Mouse (Mus musculus): ENCODE results near the gene Fam184b. TPM values are rescaled to one million over a fixed set of nuclear protein-coding genes. Genes with fewer than 3 reads are reported as not detected.
"Not testable (repeated sequence)": the region's sequence is repeated elsewhere in the genome, so short reads cannot be mapped to it uniquely, and the experiment has no call there.

Gene Fam184b
- 10 to 100 TPM; 13.7 TPM for total RNA-seq (2021)

GRCm38 (mm10) chr5:45638806-45639714 is at the start of gene Fam184b:
TSS of gene Fam184b (minus strand) at chr5:45639614.
- intact Hi-C loops (cut with DNase I) = no loop called here
- peak; percentile 65 for DNase-seq

- DNase-seq = no peak
- intact Hi-C loops (cut with DNase I) = no loop called here
These were observed 49.7 kb upstream of the Fam184b start for GRCm38 (mm10) chr5:45689152-45689551.

- intact Hi-C loops (cut with DNase I) = no loop called here
- DNase-seq = no peak
These were observed 46.8 kb upstream of the Fam184b start for GRCm38 (mm10) chr5:45686223-45686622.

- intact Hi-C loops (cut with DNase I) = no loop called here
- no peak for DNase-seq
These were observed 45.8 kb upstream of the Fam184b start for GRCm38 (mm10) chr5:45685243-45685642.

- DNase-seq = no peak
- intact Hi-C loops (cut with DNase I) = no loop called here
These were observed 44.0 kb upstream of the Fam184b start for GRCm38 (mm10) chr5:45683388-45683787.

- no peak for DNase-seq
- intact Hi-C loops (cut with DNase I) = no loop called here
These were observed 40.5 kb upstream of the Fam184b start for GRCm38 (mm10) chr5:45679955-45680354.

GRCm38 (mm10) chr5:45677639-45678038 is 38.2 kb upstream of the Fam184b start:
- intact Hi-C loops (cut with DNase I) = no loop called here
- no peak for DNase-seq

- intact Hi-C loops (cut with DNase I) = no loop called here
- no peak for DNase-seq
These were observed 35.6 kb upstream of the Fam184b start for GRCm38 (mm10) chr5:45675032-45675431.

GRCm38 (mm10) chr5:45670894-45671494 is 31.6 kb upstream of the Fam184b start:
- DNase-seq = no peak
- intact Hi-C loops (cut with DNase I) = loop anchor here (5.0 kb wide), 1 partner anchor 676 kb away; no protein-coding TSS in a partner anchor

- DNase-seq = no peak
- intact Hi-C loops (cut with DNase I) = loop anchor here (5.0 kb wide), 1 partner anchor 677 kb away; no protein-coding TSS in a partner anchor
These were observed 30.9 kb upstream of the Fam184b start for GRCm38 (mm10) chr5:45670280-45670670.

GRCm38 (mm10) chr5:45669598-45670279 is 30.3 kb upstream of the Fam184b start, which contains the start of gene Ncapg:
TSS of gene Ncapg (plus strand) at chr5:45669919.
- DNase-seq = peak; percentile 100
- intact Hi-C loops (cut with DNase I) = loop anchor here (2.0 to 5.0 kb wide), 3 partner anchors 137 to 678 kb away; no protein-coding TSS in a partner anchor

GRCm38 (mm10) chr5:45669234-45669597 is 29.8 kb upstream of the Fam184b start:
- intact Hi-C loops (cut with DNase I) = loop anchor here (2.0 to 5.0 kb wide), 2 partner anchors 137 to 194 kb away; no protein-coding TSS in a partner anchor

GRCm38 (mm10) chr5:45668831-45669230 is 29.4 kb upstream of the Fam184b start:
- no peak for DNase-seq

More at GRCm38 (mm10) chr5:45669234-45669597, 29.8 kb upstream of the Fam184b start:
- no peak for DNase-seq

GRCm38 (mm10) chr5:45668324-45668723 is 28.9 kb upstream of the Fam184b start:
- intact Hi-C loops (cut with DNase I) = loop anchor here (2.0 to 5.0 kb wide), 2 partner anchors 136 to 194 kb away; no protein-coding TSS in a partner anchor
- DNase-seq = no peak

More at GRCm38 (mm10) chr5:45668831-45669230, 29.4 kb upstream of the Fam184b start:
- intact Hi-C loops (cut with DNase I) = loop anchor here (2.0 to 5.0 kb wide), 2 partner anchors 137 to 194 kb away; no protein-coding TSS in a partner anchor

- intact Hi-C loops (cut with DNase I); DNase-seq: not testable (repeated sequence)
These were observed 19.0 kb upstream of the Fam184b start for GRCm38 (mm10) chr5:45658406-45658805.

- no peak for DNase-seq
- intact Hi-C loops (cut with DNase I) = no loop called here
These were observed 11.8 kb upstream of the Fam184b start for GRCm38 (mm10) chr5:45651026-45651703.

GRCm38 (mm10) chr5:45639715-45640092 is 290 bp upstream of the Fam184b start:
- intact Hi-C loops (cut with DNase I) = no loop called here
- DNase-seq = no peak

- intact Hi-C loops (cut with DNase I) = no loop called here
- no peak for DNase-seq
These were observed 1.0 kb downstream of the Fam184b start for GRCm38 (mm10) chr5:45638378-45638777.

GRCm38 (mm10) chr5:45629470-45629869 is 9.9 kb downstream of the Fam184b start:
- no peak for DNase-seq
- intact Hi-C loops (cut with DNase I) = no loop called here

GRCm38 (mm10) chr5:45627771-45628170 is 11.6 kb downstream of the Fam184b start:
- intact Hi-C loops (cut with DNase I) = no loop called here
- no peak for DNase-seq
